In the genomic region with DNA sequence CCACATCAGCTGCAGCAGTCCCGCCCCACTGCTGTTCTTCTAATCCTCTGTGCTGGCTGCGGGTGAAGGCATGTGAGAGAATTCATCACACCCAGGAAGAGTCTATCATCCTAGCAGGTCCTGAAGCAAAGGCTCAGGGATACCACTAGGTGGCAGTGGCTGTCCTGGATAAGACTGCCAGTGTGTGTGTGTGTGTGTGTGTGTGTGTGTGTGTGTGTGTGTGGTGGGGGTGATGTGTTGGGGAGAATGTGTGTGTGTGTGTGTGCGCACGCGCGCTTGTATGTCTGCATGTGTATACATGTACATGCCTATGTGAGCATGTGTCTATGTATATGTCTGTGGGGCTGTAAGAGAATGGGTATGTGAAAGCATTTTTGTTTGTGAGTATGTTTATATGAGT, we compare ENCODE assay signal across 9 mouse cellular contexts. TPM values are rescaled to one million over a fixed set of nuclear protein-coding genes. Genes with fewer than 3 reads are reported as not detected.
DNase-seq lines count a peak whose midpoint lies in the region; ATAC-seq and TF ChIP-seq lines count a peak whose summit lies in the region.
"Had no signal": no experiment of that assay in that cellular context is flagged by ENCODE, and none has a peak within 500 bp of the region (broad histone marks: within the 10 kb centered on the region; RNA-seq: fewer than 3 reads in every experiment).

No protein-coding gene starts in this region.

- no peak for TF ChIP-seq POLR2A in cerebellum, adult 2 months (IDR thresholded peaks at IDR 0.05; ENCODE audit: borderline replicate concordance, insufficient read depth, low read length)

- no peak overlapping the region for H3K27ac ChIP-seq in cerebellum, adult 2 months (ENCODE audit: insufficient read depth, low read length)
- H3K27ac ChIP-seq in layer of hippocampus, adult 2 months: no peak overlapping the region
- H3K27ac ChIP-seq in intestine, postnatal 0 days (ENCODE audit: low read depth, low read length): no peak overlapping the region
- no peak overlapping the region for H3K27ac ChIP-seq in neural tube, embryonic 12.5 days
- H3K27ac ChIP-seq: lung, embryonic 15.5 days had no signal

- H3K36me3 ChIP-seq in intestine, postnatal 0 days (ENCODE audit: control insufficient read depth, insufficient read depth): no peaks in the 10 kb centered on the region
- H3K36me3 ChIP-seq in neural tube, embryonic 12.5 days: no peaks in the 10 kb centered on the region
- H3K36me3 ChIP-seq: lung, embryonic 15.5 days had no signal

- WGBS in cerebellum, adult 2 months: 73% methylated on average over 6 of the region's 6 CpGs
- 68% methylated on average over 6 of the region's 6 CpGs for WGBS in intestine, postnatal 0 days
- WGBS in neural tube, embryonic 12.5 days: 70% methylated on average over 6 of the region's 6 CpGs

- no peak overlapping the region for H3K4me2 ChIP-seq in intestine, postnatal 0 days (replicated peaks; ENCODE audit: low read depth)
- H3K4me2 ChIP-seq in neural tube, embryonic 12.5 days (replicated peaks): no peak overlapping the region
- H3K4me2 ChIP-seq: lung, embryonic 15.5 days had no signal

- H3K27me3 ChIP-seq in cerebellum, adult 2 months (ENCODE audit: control insufficient read depth, insufficient read depth, low read length): no peaks in the 10 kb centered on the region
- no peaks in the 10 kb centered on the region for H3K27me3 ChIP-seq in intestine, postnatal 0 days (replicated peaks; ENCODE audit: control insufficient read depth, insufficient read depth, low read length)
- no peaks in the 10 kb centered on the region for H3K27me3 ChIP-seq in neural tube, embryonic 12.5 days (replicated peaks)
- H3K27me3 ChIP-seq: lung, embryonic 15.5 days had no signal

- TF ChIP-seq CTCF in cerebellum, adult 2 months (IDR thresholded peaks at IDR 0.05; ENCODE audit: borderline replicate concordance, insufficient read depth, low read depth, low read length): peak; percentile 30; the same call in 1 of the 2 replicates
- TF ChIP-seq CTCF in layer of hippocampus, adult 2 months (conservative IDR thresholded peaks at IDR 0.05): peak; percentile 69
- peak; percentile 95 for TF ChIP-seq CTCF in intestine, postnatal 0 days (IDR thresholded peaks at IDR 0.05; ENCODE audit: low read depth)

- DNase-seq in cerebellum, adult 2 months: no peak
- DNase-seq in cerebellum, postnatal 36 days: no peak
- peak; percentile 24 to 42 for DNase-seq in layer of hippocampus, adult 2 months (ENCODE audit: low spot score in 2 of 2)
- DNase-seq in layer of hippocampus, adult 9-11 months: no peak
- peak; percentile 74 for DNase-seq in ZHBTc4 (ENCODE audit: low read depth, low spot score)
- no peak for DNase-seq in ovary, adult 18-20 months (ENCODE audit: low spot score)

- H3K9ac ChIP-seq in intestine, postnatal 0 days (ENCODE audit: low read depth, low read length): no peak overlapping the region
- H3K9ac ChIP-seq in neural tube, embryonic 12.5 days: no peak overlapping the region
- H3K9ac ChIP-seq: lung, embryonic 15.5 days had no signal

- no peak overlapping the region for H3K4me3 ChIP-seq in cerebellum, adult 2 months (replicated peaks; ENCODE audit: insufficient read depth, low read depth, low read length)
- H3K4me3 ChIP-seq in layer of hippocampus, adult 2 months: no peak overlapping the region
- no peak overlapping the region for H3K4me3 ChIP-seq in intestine, postnatal 0 days (ENCODE audit: low read depth, low read length)
- no peak overlapping the region for H3K4me3 ChIP-seq in neural tube, embryonic 12.5 days
- H3K4me3 ChIP-seq: lung, embryonic 15.5 days had no signal

- peak; percentile 47 for ATAC-seq in intestine, postnatal 0 days
- peak; percentile 30; the same call in 1 of the 2 replicates for ATAC-seq in neural tube, embryonic 12.5 days (ENCODE audit: low FRiP score, low read depth)

- peaks cover 2% of the 10 kb centered on the region; the same call in 1 of the 2 replicates for H3K4me1 ChIP-seq in cerebellum, adult 2 months (ENCODE audit: control insufficient read depth, insufficient read depth, low read length)
- H3K4me1 ChIP-seq in intestine, postnatal 0 days (replicated peaks; ENCODE audit: control insufficient read depth, insufficient read depth, low read length): no peaks in the 10 kb centered on the region
- H3K4me1 ChIP-seq in neural tube, embryonic 12.5 days: peaks cover 7% of the 10 kb centered on the region

- no peaks in the 10 kb centered on the region for H3K9me3 ChIP-seq in intestine, postnatal 0 days (ENCODE audit: control insufficient read depth)
- no peaks in the 10 kb centered on the region for H3K9me3 ChIP-seq in neural tube, embryonic 12.5 days
- H3K9me3 ChIP-seq: lung, embryonic 15.5 days had no signal

RNA-seq across cellular contexts. Expression of a gene that starts 17.9 kb away (rescaled TPM):
- 1.2 and 1.3 TPM in 2 replicates for polyA plus RNA-seq in cerebellum, adult 2 months (2012; rRNA removed)
- total RNA-seq in layer of hippocampus, adult 2 months (2021): 1 to 10 TPM in 1 of 2 experiments, under 1 TPM in 1; 0.83 to 1.5 TPM
- polyA plus RNA-seq in intestine, postnatal 0 days (2015; fragmentation: Nextera tagmentation; extraction: Ambion mirVana): 45.4 and 46.6 TPM in 2 replicates
- 2.4 and 3.4 TPM in 2 replicates for polyA plus RNA-seq in neural tube, embryonic 12.5 days (2016; fragmentation: Nextera tagmentation; extraction: Ambion mirVana)

RNA-seq across cellular contexts. Expression of a gene that starts 21.3 kb away (rescaled TPM):
- 2.6 TPM in 2 replicates for polyA plus RNA-seq in cerebellum, adult 2 months (2012; rRNA removed)
- total RNA-seq in layer of hippocampus, adult 2 months (2021): 1 to 10 TPM; 2.5 to 3.1 TPM
- polyA plus RNA-seq in intestine, postnatal 0 days (2015; fragmentation: Nextera tagmentation; extraction: Ambion mirVana): 6.1 and 8.0 TPM in 2 replicates
- polyA plus RNA-seq in neural tube, embryonic 12.5 days (2016; fragmentation: Nextera tagmentation; extraction: Ambion mirVana): 7.3 and 8.5 TPM in 2 replicates

RNA-seq across cellular contexts. Expression of a gene that starts 43.7 kb away (rescaled TPM):
- polyA plus RNA-seq in cerebellum, adult 2 months (2012; rRNA removed): not detected in 2 replicates
- total RNA-seq in layer of hippocampus, adult 2 months (2021): not detected
- polyA plus RNA-seq in intestine, postnatal 0 days (2015; fragmentation: Nextera tagmentation; extraction: Ambion mirVana): not detected in 2 replicates
- polyA plus RNA-seq in neural tube, embryonic 12.5 days (2016; fragmentation: Nextera tagmentation; extraction: Ambion mirVana): not detected in 2 replicates
- polyA plus RNA-seq: lung, embryonic 15.5 days had no signal

Comparison
In these comparisons a context has a peak if more than half of its experiments do, and no peak if none do; other contexts are left out.
1. DNase-seq: peak in layer of hippocampus, adult 2 months (2 of 2) and ZHBTc4 (single experiment); none in cerebellum, adult 2 months (0 of 2), cerebellum, postnatal 36 days (0 of 2), layer of hippocampus, adult 9-11 months (single experiment) and ovary, adult 18-20 months (single experiment).
2. CTCF ChIP-seq: peak in every context shown above with its lines; median percentile 95 in intestine, postnatal 0 days; 69 in layer of hippocampus, adult 2 months; 30 in cerebellum, adult 2 months.
3. RNA of a gene that starts 17.9 kb away (polyA plus RNA-seq): 45.4 to 46.6 TPM in intestine, postnatal 0 days; 2.4 to 3.4 TPM in neural tube, embryonic 12.5 days and 1.2 to 1.3 TPM in cerebellum, adult 2 months; every median in the first group is over 10 times any median in the second.